Mouse (Mus musculus) layer of hippocampus, postnatal 10 days (tissue): ENCODE data around the gene Wdr45. TPM values are rescaled to one million over a fixed set of nuclear protein-coding genes. Genes with fewer than 3 reads are reported as not detected.
A peak's percentile ranks its signal among the peaks of the same experiment; 100 is the strongest.

Source experiments
- DNase-seq, 2 experiments: peaks; one replicate each; pipeline ENCODE4 v3.0.0; 2021; ENCODE audit warnings: low spot score in 2 of 2
- total RNA-seq, 2 experiments: library from RNA; stranded (reverse); gene quantifications; 2 replicates each; pipeline ENCODE4 v1.2.3; 2021

The Wdr45 gene
- total RNA-seq, 2 experiments from 2014 or later = 34.3 to 41.8 TPM

GRCm38 (mm10) chrX:7763631-7764393 lies 49.7 kb downstream of the Wdr45 start:
- DNase-seq = peak in 1 of 2 experiments; percentile 20

- no peak for DNase-seq
Observed at GRCm38 (mm10) chrX:7764657-7765280, 50.6 kb downstream of the Wdr45 start.

GRCm38 (mm10) chrX:7765281-7765670 lies 51.1 kb downstream of the Wdr45 start:
- DNase-seq = no peak

- DNase-seq = no peak
Observed at GRCm38 (mm10) chrX:7765764-7766163, 51.6 kb downstream of the Wdr45 start.

- no peak for DNase-seq
Observed at GRCm38 (mm10) chrX:7769302-7770017, 55.3 kb downstream of the Wdr45 start.

GRCm38 (mm10) chrX:7772766-7773165 lies 58.6 kb downstream of the Wdr45 start:
- no peak for DNase-seq

- no peak for DNase-seq
Observed at GRCm38 (mm10) chrX:7775501-7776205, 61.5 kb downstream of the Wdr45 start.

GRCm38 (mm10) chrX:7776329-7777082 lies 62.4 kb downstream of the Wdr45 start:
- DNase-seq = peak; percentile 57 to 66

Other genes starting within 250 kb of the Wdr45 start
- under 1 TPM; 0.21 to 0.22 TPM for gene Foxp3, start 140.7 kb upstream of the Wdr45 start, total RNA-seq
- 10 to 100 TPM; 13.1 to 14.1 TPM for gene Ppp1r3f, start 140.1 kb upstream of the Wdr45 start, total RNA-seq
- gene Ccdc22, start 108.8 kb upstream of the Wdr45 start, total RNA-seq = 10 to 100 TPM; 21.3 to 23.4 TPM
- gene Cacna1f, start 107.2 kb upstream of the Wdr45 start, total RNA-seq = not detected
- 1,000 to 10,000 TPM; 1,418 to 1,453 TPM for gene Syp, start 75.9 kb upstream of the Wdr45 start, total RNA-seq
- gene Prickle3, start 57.1 kb upstream of the Wdr45 start, total RNA-seq = 1 to 10 TPM; 2.0 TPM
- 10 to 100 TPM; 14.9 to 19.3 TPM for gene Plp2, start 42.9 kb upstream of the Wdr45 start, total RNA-seq
- under 1 TPM in 1 of 2 experiments, not detected in 1; 0.42 TPM for gene Magix, start 33.1 kb upstream of the Wdr45 start, total RNA-seq
- gene Gpkow, start 17.2 kb upstream of the Wdr45 start, total RNA-seq = 10 to 100 TPM; 35.5 to 38.4 TPM
- gene Gm45208, start 7.9 kb downstream of the Wdr45 start, total RNA-seq = not detected
- gene Praf2, start 14.1 kb downstream of the Wdr45 start, total RNA-seq = 10 to 100 TPM; 85.0 to 98.9 TPM
- 10 to 100 TPM; 23.0 to 24.5 TPM for gene Ccdc120, start 36.6 kb downstream of the Wdr45 start, total RNA-seq
- gene Tfe3, start 48.2 kb downstream of the Wdr45 start, total RNA-seq = 10 to 100 TPM; 28.8 to 38.6 TPM
- gene Gripap1, start 75.4 kb downstream of the Wdr45 start, total RNA-seq = 10 to 100 TPM; 86.1 to 93.0 TPM
- gene Kcnd1, start 108.0 kb downstream of the Wdr45 start, total RNA-seq = 10 to 100 TPM; 11.8 to 12.0 TPM
- gene Otud5, start 127.0 kb downstream of the Wdr45 start, total RNA-seq = 10 to 100 TPM; 67.3 to 67.8 TPM
- 10 to 100 TPM; 39.1 to 39.9 TPM for gene Pim2, start 163.9 kb downstream of the Wdr45 start, total RNA-seq
- 10 to 100 TPM; 46.7 to 47.4 TPM for gene Slc35a2, start 169.7 kb downstream of the Wdr45 start, total RNA-seq
- gene Pqbp1, start 184.9 kb downstream of the Wdr45 start, total RNA-seq = 10 to 100 TPM; 79.4 to 87.7 TPM
- 10 to 100 TPM; 31.8 to 33.2 TPM for gene Timm17b, start 185.0 kb downstream of the Wdr45 start, total RNA-seq
- gene Gm10491, start 193.5 kb downstream of the Wdr45 start, total RNA-seq = not detected
- gene Gm10490, start 195.2 kb downstream of the Wdr45 start, total RNA-seq = not detected
- gene Pcsk1n, start 205.5 kb downstream of the Wdr45 start, total RNA-seq = 100 to 1,000 TPM; 307 to 355 TPM
- gene Eras, start 214.3 kb downstream of the Wdr45 start, total RNA-seq = not detected
- gene Hdac6, start 233.6 kb downstream of the Wdr45 start, total RNA-seq = 10 to 100 TPM; 59.2 to 60.6 TPM